Mouse (Mus musculus): ENCODE results near the gene Sulf2.
A peak's percentile ranks its signal among the peaks of the same experiment; 100 is the strongest.

DNA sequence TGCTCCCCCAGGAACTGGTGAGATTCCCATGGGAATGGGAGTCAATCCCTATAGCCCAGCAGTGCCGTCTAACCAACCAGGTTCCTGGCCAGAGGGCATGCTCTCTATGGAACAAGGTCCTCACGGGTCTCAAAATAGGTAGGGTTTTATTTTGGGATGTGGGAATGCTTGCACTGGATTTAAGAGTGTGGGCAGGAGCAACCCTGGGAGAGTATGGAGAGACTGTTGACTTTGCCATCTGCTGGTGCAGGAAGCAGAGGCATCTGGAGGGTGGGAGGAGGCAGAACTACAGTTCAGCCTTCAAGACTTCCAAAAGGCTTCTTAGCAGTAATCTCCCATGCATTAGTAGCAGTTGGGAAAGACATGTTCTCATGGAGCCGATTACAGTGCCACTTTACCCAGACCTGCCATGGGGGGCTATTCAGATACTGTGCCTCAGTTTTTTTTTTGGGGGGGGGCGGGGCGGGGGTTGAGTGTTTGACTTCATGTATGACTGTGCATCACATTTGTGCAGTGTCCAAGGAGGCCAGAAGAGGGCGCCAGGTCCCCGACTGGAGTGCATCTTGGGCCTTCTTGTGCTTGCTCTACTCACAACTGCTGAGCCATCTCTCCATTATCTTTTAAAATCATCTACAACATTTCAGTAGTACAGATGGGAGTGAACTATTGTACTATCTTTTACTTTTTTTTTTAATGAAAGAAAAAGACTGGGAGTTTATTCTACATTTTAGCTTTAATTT, 95.6 kb downstream of the Sulf2 start:
- TF ChIP-seq POLR2A (IDR thresholded peaks at IDR 0.05; ENCODE audit: low read depth, low read length) (no peak), CTCF (conservative IDR thresholded peaks at IDR 0.05; ENCODE audit: insufficient read depth, insufficient read length, low read depth, low read length) (peak; percentile 62)
